Mouse (Mus musculus) forebrain, embryonic 15.5 days (tissue): ENCODE results near the gene Esrra. TPM values are rescaled to one million over a fixed set of nuclear protein-coding genes. Genes with fewer than 3 reads are reported as not detected.

Source experiments
- ATAC-seq: fragments of 200-750 bp; cut with Nextera tagmentation; replicated peaks from 2 replicates; pipeline ENCODE4 v1.8.0; 2017; ENCODE audit warnings: mild to moderate bottlenecking, moderate TSS enrichment, moderate library complexity
- H3K27ac ChIP-seq: fragments of 300-500 bp; sonication (generic); replicated peaks from 2 replicates; pipeline ENCODE4 v1.5.1; 2015; ENCODE audit warnings: mild to moderate bottlenecking, inconsistent platforms
- H3K27me3 ChIP-seq: fragments of 300-500 bp; sonication (generic); 2 replicates; pipeline ENCODE4 v1.6.1; 2015; ENCODE audit warnings: inconsistent platforms
- H3K36me3 ChIP-seq: fragments of 300-500 bp; sonication (generic); 2 replicates; pipeline ENCODE4 v1.6.1; 2015; ENCODE audit warnings: mild to moderate bottlenecking, inconsistent platforms
- H3K4me1 ChIP-seq: fragments of 300-500 bp; sonication (generic); 2 replicates; pipeline ENCODE4 v1.6.1; 2015; ENCODE audit warnings: inconsistent platforms
- H3K4me2 ChIP-seq: fragments of 300-500 bp; sonication (generic); replicated peaks from 2 replicates; pipeline ENCODE4 v1.6.1; 2015; ENCODE audit warnings: mild to moderate bottlenecking, inconsistent platforms
- H3K4me3 ChIP-seq: fragments of 300-500 bp; sonication (generic); 2 replicates; pipeline ENCODE4 v1.5.1; 2015; ENCODE audit warnings: mild to moderate bottlenecking, inconsistent platforms
- H3K9ac ChIP-seq: fragments of 300-500 bp; sonication (generic); replicated peaks from 2 replicates; pipeline ENCODE4 v1.6.1; 2015; ENCODE audit warnings: mild to moderate bottlenecking, inconsistent platforms
- H3K9me3 ChIP-seq: fragments of 300-500 bp; sonication (generic); 2 replicates; pipeline ENCODE4 v1.6.1; 2016; ENCODE audit warnings: inconsistent platforms
- WGBS: fragments of 180-500 bp; shearing (Covaris S2); methylation state at CpG from one replicate; pipeline ENCODE4 v1.1.7; 2015; ENCODE audit warnings: mixed read lengths; 5-methylcytosine and 5-hydroxymethylcytosine counted together
- polyA plus RNA-seq: library from polyadenylated mRNA; unstranded; fragments of >200 nt; fragmentation: Nextera tagmentation; extraction: Ambion mirVana; gene quantifications from 2 replicates; pipeline ENCODE4 v1.2.1, GENCODE M21; 2015

Esrra gene
- polyA plus RNA-seq, 1 experiment from 2014 or later: 20.3 TPM

- Histone ChIP-seq H3K4me1 (peaks cover 43% of the 10 kb centered on the region), H3K4me3 (peak overlapping the region; percentile 77; the same call in 1 of the 2 replicates), H3K9ac (no peak overlapping the region)
Observed at GRCm38 (mm10) chr19:6939106-6940002, 17.7 kb upstream of the Esrra start.

DNA sequence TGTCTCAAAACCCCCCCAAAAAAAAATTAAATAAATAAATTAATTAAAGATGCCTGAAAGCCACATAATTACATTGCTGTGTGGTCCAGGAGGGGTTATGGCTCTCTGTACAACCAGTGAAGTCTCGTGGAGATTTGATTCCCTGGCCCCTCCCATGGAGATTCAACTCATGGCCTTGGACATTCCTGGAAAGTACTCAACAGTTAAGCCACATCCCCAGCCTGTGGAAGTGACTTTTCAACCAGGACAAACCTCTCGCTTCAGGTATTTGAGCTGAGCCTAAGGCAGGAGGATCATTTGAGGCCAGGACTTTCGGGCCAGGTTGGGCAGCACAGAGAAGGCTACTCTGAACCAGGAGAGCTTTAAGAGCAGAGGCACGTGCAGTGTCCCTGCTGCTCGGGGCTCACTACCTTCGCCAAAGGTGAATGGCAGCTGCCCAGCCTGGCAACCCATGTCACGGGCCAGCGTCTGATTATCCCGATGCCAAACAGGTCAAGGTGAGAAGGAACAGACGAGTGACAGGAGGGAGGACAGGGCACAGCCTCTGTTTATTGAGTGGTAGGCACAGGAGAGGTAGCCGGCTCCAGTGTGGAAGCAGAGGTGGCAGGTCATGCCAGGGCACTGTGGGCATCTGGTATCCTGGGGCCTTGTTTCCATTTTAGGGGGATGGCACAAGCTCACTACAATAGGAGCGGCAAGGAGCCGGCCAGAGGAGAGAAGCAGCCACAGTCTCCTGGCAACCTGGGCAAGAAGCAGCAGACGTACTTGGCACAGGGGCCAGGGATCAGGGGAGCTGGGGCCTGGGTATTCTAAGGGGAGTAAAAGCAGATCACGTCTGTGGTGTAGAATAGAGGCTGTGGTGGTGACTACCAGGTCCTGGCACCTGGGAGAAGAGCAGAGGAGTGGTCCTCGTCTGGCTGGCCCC, 16.2 kb upstream of the Esrra start:
- ATAC-seq: no peak
- no peaks in the 10 kb centered on the region for H3K36me3 ChIP-seq
- H3K27ac ChIP-seq: no peak overlapping the region
- WGBS: 79% methylated on average over 16 of the region's 16 CpGs
- H3K9ac ChIP-seq: no peak overlapping the region
- peaks cover 50% of the 10 kb centered on the region for H3K4me1 ChIP-seq
- H3K4me3 ChIP-seq: no peak overlapping the region
- no peak overlapping the region for H3K4me2 ChIP-seq
- H3K9me3 ChIP-seq: no peaks in the 10 kb centered on the region
- peaks cover 36% of the 10 kb centered on the region for H3K27me3 ChIP-seq

More at GRCm38 (mm10) chr19:6939106-6940002, 17.7 kb upstream of the Esrra start:
- Histone ChIP-seq H3K9me3 (no peaks in the 10 kb centered on the region), H3K27me3 (peaks cover 21% of the 10 kb centered on the region), H3K36me3 (no peaks in the 10 kb centered on the region), H3K27ac (no peak overlapping the region), H3K4me2 (peak overlapping the region; percentile 93; the same call in 1 of the 2 replicates)
- no peak for ATAC-seq
- 88% methylated on average over 20 of the region's 20 CpGs for WGBS

DNA sequence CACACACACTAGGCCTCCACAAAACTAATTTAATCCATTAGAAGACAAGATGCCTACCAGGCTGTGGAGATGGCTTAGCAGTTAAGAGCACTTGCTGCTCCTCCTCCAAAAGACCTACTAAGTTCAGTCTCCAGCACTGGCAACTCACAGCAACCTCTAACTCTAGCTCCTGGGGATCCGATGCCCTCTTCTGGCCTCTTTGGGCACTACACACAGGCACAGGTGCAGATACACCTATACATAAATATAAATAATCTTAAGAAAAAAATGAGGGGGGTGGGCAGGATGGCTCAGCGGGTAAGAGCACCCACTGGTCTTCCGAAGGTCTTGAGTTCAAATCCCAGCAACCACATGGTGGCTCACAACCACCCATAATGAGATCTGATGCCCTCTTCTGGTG, 14.7 kb upstream of the Esrra start:
- H3K9me3 ChIP-seq: no peaks in the 10 kb centered on the region
- ATAC-seq: no peak
- H3K9ac ChIP-seq: no peak overlapping the region
- no peaks in the 10 kb centered on the region for H3K36me3 ChIP-seq
- H3K4me2 ChIP-seq: no peak overlapping the region
- no peak overlapping the region for H3K27ac ChIP-seq
- peaks cover 51% of the 10 kb centered on the region for H3K27me3 ChIP-seq
- WGBS: 24% methylated on average over 3 of the region's 3 CpGs
- no peak overlapping the region for H3K4me3 ChIP-seq
- H3K4me1 ChIP-seq: peaks cover 46% of the 10 kb centered on the region

- Histone ChIP-seq H3K4me3 (peak within 1 kb of the TSS; percentile 45), H3K4me2 (peak within 1 kb of the TSS; percentile 68), H3K27me3 (peaks cover 64% of the 10 kb centered on the region), H3K27ac (no peak within 1 kb of the TSS), H3K9me3 (no peaks in the 10 kb centered on the region), H3K36me3 (no peaks in the 10 kb centered on the region), H3K4me1 (peaks cover 28% of the 10 kb centered on the region), H3K9ac (peak within 1 kb of the TSS; percentile 52)
- ATAC-seq: no peak
- WGBS: 8% methylated on average over 22 of the region's 23 CpGs
Observed at GRCm38 (mm10) chr19:6934195-6934977, 12.8 kb upstream of the Esrra start, which contains the start of gene Kcnk4. Gene Kcnk4, minus strand, starts transcription at chr19:6934515.

- peak; percentile 57 for ATAC-seq
- WGBS: 3% methylated on average over 56 of the region's 58 CpGs
Observed at GRCm38 (mm10) chr19:6933436-6934194, 12.0 kb upstream of the Esrra start.

GRCm38 (mm10) chr19:6933102-6933435, 11.5 kb upstream of the Esrra start:
- peak overlapping the region; percentile 45 for H3K4me3 ChIP-seq

More at GRCm38 (mm10) chr19:6933436-6934194, 12.0 kb upstream of the Esrra start:
- Histone ChIP-seq H3K9ac (peak overlapping the region; percentile 52), H3K4me3 (peak overlapping the region; percentile 45), H3K4me1 (peaks cover 21% of the 10 kb centered on the region), H3K27me3 (peaks cover 72% of the 10 kb centered on the region), H3K9me3 (no peaks in the 10 kb centered on the region), H3K27ac (no peak overlapping the region), H3K36me3 (no peaks in the 10 kb centered on the region), H3K4me2 (peak overlapping the region; percentile 68)

GRCm38 (mm10) chr19:6932018-6932417, 10.4 kb upstream of the Esrra start:
- no peak overlapping the region for H3K4me3 ChIP-seq
- H3K27me3 ChIP-seq: peaks cover 88% of the 10 kb centered on the region
- no peaks in the 10 kb centered on the region for H3K9me3 ChIP-seq
- H3K27ac ChIP-seq: no peak overlapping the region
- H3K9ac ChIP-seq: no peak overlapping the region
- peaks cover 16% of the 10 kb centered on the region for H3K4me1 ChIP-seq
- ATAC-seq: no peak
- H3K36me3 ChIP-seq: no peaks in the 10 kb centered on the region
- WGBS: 31% methylated on average over 1 of the region's 1 CpGs
- H3K4me2 ChIP-seq: no peak overlapping the region

More at GRCm38 (mm10) chr19:6933102-6933435, 11.5 kb upstream of the Esrra start:
- Histone ChIP-seq H3K9me3 (no peaks in the 10 kb centered on the region), H3K27me3 (peaks cover 77% of the 10 kb centered on the region), H3K27ac (no peak overlapping the region), H3K36me3 (no peaks in the 10 kb centered on the region), H3K4me2 (peak overlapping the region; percentile 68), H3K9ac (no peak overlapping the region), H3K4me1 (peaks cover 16% of the 10 kb centered on the region)
- WGBS: 25% methylated on average over 4 of the region's 4 CpGs
- no peak for ATAC-seq

DNA sequence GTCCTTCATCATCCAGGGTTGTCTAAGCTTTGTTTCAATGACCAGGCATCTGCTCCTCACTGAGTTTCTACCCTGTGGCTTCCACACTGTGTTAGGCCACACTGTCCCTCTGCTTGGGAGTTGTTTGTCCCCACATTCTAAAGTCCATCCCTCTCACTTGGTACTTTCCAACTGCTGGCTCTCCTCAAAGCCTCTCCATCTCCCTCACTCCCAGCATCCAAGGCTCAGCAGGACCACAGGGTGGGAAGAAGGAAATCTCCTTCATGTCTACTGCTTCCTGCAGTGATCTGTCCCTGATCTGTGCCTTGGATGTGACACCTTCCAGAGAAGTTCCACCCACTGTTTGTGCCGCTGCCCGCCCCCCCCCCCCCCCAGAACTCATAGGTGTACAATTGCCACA, 9.4 kb upstream of the Esrra start:
- 8% methylated on average over 2 of the region's 2 CpGs for WGBS
- ATAC-seq: no peak
- Histone ChIP-seq H3K27ac (no peak overlapping the region), H3K9ac (no peak overlapping the region), H3K4me3 (no peak overlapping the region), H3K4me2 (no peak overlapping the region), H3K9me3 (no peaks in the 10 kb centered on the region), H3K4me1 (peaks cover 21% of the 10 kb centered on the region), H3K36me3 (no peaks in the 10 kb centered on the region), H3K27me3 (peaks cover 94% of the 10 kb centered on the region)

DNA sequence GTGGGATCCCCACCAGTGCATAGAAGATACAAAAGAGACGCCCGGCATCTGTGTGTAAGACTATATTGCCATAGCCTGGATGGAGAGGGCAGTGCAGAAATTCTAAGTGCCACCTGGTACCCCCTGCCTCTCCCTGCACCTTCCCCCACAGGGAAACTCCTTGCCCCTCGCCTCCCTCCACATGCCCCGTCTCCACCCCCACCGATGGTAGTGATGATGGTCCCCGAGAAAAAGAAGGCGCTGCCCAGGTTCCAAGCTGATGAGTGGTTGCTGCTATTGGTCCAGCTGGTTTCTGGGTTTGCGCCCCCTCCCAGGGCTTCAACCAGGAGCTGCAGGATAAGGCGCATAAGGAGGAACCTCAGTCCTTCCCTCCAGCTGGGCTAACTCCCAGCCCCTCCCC, 6.5 kb upstream of the Esrra start:
- Histone ChIP-seq H3K4me3 (no peak overlapping the region), H3K9ac (no peak overlapping the region), H3K36me3 (no peaks in the 10 kb centered on the region), H3K27ac (no peak overlapping the region), H3K4me2 (no peak overlapping the region), H3K9me3 (no peaks in the 10 kb centered on the region), H3K27me3 (peaks cover 93% of the 10 kb centered on the region), H3K4me1 (peaks cover 16% of the 10 kb centered on the region)
- ATAC-seq: no peak
- WGBS: 12% methylated on average over 9 of the region's 9 CpGs

- 8% methylated on average over 26 of the region's 26 CpGs for WGBS
Observed at GRCm38 (mm10) chr19:6926559-6927255, 5.1 kb upstream of the Esrra start.

More at GRCm38 (mm10) chr19:6926559-6927255, 5.1 kb upstream of the Esrra start:
- Histone ChIP-seq H3K4me1 (peaks cover 25% of the 10 kb centered on the region), H3K36me3 (no peaks in the 10 kb centered on the region), H3K27me3 (peaks cover 85% of the 10 kb centered on the region), H3K27ac (no peak overlapping the region), H3K4me2 (peak overlapping the region; percentile 31), H3K4me3 (peak overlapping the region; percentile 19), H3K9me3 (no peaks in the 10 kb centered on the region), H3K9ac (no peak overlapping the region)
- no peak for ATAC-seq
